Mouse (Mus musculus): ENCODE data around the gene Lrrtm4.

The Lrrtm4 gene

DNA sequence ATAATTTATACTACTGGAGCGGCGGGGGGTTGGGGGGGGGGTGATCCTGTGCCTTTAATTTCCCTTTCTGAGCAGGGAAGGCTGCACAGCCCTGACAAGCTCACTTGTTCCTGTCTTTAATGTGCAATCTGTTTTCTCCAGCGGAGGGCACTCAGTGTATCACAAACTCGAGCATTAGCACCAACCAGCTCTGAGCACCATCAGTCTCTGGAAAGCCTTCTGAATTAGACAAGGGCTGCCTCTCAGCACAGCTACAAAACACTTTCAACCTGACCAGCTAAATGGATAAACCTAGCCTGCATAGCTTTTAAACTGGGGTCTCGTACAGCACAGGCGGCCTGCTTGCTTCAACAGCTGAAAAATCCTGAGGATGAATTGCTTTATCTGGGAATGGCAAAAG, at the start of gene Lrrtm4:
Lrrtm4 (plus strand) TSS at position 113 of the 400 bp plus-strand sequence.
- in situ Hi-C loops (cut with MboI; ENCODE audit: low sequenced_read_pairs), result no loop called here

GRCm38 (mm10) chr6:80019189-80019860, 648 bp downstream of the Lrrtm4 start:
- in situ Hi-C loops (cut with MboI; ENCODE audit: low sequenced_read_pairs), result no loop called here

DNA sequence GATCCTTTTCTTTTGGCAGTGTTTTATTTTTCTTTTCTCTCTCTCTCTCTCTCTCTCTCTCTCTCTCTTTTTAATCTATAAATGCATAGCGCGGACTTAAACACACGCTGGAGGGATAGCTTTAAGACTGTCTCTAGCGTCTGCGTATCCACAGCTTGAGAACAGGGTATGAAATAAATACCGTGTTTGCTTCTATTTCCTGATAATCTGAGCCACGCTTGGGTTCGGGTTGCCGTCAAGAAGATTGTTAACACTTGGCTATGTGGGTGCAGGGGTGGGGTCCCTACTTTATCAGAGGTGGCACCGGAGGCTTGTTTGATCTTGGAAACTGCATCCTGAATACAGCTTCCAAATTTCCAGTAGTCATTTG, 1.2 kb downstream of the Lrrtm4 start:
- in situ Hi-C loops (cut with MboI; ENCODE audit: low sequenced_read_pairs), result no loop called here

- in situ Hi-C loops (cut with MboI; ENCODE audit: low sequenced_read_pairs), result no loop called here
These were observed 38.2 kb downstream of the Lrrtm4 start for GRCm38 (mm10) chr6:80056849-80057248.

DNA sequence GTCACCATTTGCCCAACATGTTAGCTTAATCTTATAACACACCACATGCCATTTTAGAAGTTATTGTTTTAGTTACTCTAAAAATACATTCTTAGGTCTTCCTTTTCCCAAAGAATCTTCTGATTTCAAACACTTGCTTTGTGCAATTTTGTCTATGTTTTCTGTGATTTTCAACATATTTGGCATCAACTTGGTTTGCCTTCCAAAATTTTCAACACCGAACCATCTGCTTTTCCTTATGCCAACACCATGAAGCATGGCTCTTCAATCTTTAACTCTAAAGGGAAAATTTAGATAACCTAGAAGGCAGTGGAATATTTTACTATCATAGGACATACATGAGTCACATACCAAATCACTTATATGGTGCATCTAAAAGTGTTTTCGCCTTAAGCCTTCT, 59.3 kb downstream of the Lrrtm4 start:
- in situ Hi-C loops (cut with MboI; ENCODE audit: low sequenced_read_pairs), result no loop called here

DNA sequence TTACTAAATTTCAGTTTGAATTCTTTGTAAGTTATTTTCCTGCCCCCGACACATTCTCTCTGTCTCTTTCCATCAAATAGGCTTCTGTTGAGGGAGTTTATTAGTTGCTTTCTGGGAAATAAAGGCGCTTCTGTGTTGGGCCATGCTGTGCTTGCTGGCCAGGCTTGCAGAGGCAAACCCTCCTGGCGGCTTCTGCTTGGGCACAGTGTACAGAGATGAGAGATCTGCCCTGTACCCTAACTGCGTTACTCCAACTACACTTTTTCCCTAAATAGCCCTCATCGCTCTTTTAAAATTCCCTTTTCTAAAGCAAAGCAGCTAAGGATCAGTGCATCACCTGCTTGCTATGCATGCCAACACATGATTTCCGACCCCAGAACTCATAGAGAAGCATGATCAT, 60.6 kb downstream of the Lrrtm4 start:
- in situ Hi-C loops (cut with MboI; ENCODE audit: low sequenced_read_pairs), result no loop called here

DNA sequence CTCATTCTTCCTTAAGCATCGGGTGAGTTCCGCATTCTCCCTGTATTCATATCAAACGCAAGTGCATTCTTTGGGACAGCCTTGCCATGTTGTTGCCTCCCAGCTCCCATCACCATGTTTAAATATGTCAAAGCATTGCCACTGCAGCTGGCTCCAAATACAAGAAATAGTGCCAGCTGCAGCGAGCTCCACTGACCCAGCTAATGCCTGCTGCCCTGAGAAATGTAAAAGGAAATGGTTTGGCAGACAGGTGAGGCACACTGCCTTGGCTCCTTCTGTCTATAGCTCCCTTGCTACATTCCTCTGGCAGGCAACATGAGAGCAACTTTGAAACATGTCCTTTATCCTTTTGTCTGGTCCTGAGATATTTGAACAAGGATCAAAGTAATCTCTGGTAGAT, 76.2 kb downstream of the Lrrtm4 start:
- in situ Hi-C loops (cut with MboI; ENCODE audit: low sequenced_read_pairs), result no loop called here

- in situ Hi-C loops (cut with MboI; ENCODE audit: low sequenced_read_pairs), result no loop called here
These were observed 86.7 kb downstream of the Lrrtm4 start for GRCm38 (mm10) chr6:80105343-80105742.

- in situ Hi-C loops (cut with MboI; ENCODE audit: low sequenced_read_pairs), result no loop called here
These were observed 87.2 kb downstream of the Lrrtm4 start for GRCm38 (mm10) chr6:80105843-80106242.

- in situ Hi-C loops (cut with MboI; ENCODE audit: low sequenced_read_pairs), result no loop called here
These were observed 107.7 kb downstream of the Lrrtm4 start for GRCm38 (mm10) chr6:80126419-80126818.

DNA sequence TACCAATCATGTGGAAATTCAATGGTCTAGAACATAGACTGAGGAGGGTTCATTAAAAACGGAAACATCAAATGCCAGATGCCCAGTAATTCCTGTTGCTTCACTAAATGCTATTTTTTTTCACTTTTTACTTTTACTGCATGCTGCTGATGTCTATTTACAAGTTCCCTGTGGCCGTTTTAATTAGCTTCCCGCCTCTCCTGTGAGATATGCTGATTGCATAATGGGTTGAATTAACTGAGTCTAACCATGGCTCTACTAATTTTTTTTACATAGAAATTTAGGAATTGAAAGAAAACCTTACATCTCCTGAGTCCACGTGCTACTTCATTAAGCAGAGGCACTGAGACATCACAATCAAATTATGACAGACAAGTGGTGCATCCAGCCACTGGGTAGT, 143.9 kb downstream of the Lrrtm4 start:
- in situ Hi-C loops (cut with MboI; ENCODE audit: low sequenced_read_pairs), result no loop called here

- in situ Hi-C loops (cut with MboI; ENCODE audit: low sequenced_read_pairs), result no loop called here
These were observed 163.2 kb downstream of the Lrrtm4 start for GRCm38 (mm10) chr6:80181916-80182315.

GRCm38 (mm10) chr6:80182353-80182752, 163.7 kb downstream of the Lrrtm4 start:
- in situ Hi-C loops (cut with MboI; ENCODE audit: low sequenced_read_pairs), result no loop called here

DNA sequence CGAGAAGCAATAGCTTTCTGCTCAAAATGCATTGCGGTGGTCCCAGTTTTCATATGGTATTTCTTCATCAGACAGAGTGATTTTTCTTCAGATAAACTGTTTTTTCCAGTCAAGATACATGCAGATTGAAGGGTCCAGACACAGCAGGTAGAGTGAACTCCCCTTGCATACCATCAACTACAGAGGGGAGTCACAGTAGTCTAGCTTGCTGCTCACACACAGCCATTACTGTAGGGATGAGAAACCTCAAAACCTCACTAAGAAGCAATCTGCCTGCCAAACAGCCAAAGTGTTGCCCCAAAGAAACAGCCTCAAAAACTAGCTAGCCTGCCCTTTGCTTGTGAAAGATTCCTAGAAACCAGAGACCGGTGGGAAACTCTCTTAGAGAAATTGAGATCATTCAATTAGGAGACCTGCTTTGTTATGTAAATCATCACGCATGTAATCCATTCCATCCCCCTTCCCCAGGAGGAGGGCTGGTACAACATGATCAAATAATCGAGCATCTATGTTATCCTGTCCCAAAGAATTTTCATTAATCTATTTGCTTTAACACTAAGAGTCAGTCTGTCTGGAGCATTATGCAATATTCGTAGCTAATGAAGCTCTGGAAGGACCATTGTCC, 166.9 kb downstream of the Lrrtm4 start:
- in situ Hi-C loops (cut with MboI; ENCODE audit: low sequenced_read_pairs), result no loop called here

DNA sequence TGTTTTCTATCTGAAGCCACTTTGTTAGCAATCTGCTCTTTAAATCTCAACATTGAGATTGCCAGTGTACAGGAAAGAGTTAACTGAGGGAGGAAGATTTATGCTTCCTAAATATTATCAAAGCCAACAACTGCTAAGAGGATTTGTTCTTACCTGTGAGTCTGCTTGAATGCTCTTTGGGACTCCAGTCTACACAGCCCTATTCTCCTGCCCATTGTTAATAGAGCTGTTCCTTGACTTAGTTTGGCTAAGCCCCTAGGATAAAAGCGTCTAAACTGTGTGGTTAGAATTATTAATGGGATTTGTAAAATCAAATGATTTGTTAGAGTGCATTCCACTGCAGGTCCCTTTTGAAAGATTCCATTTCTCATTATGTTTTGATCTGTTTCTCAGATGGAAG, 168.1 kb downstream of the Lrrtm4 start:
- in situ Hi-C loops (cut with MboI; ENCODE audit: low sequenced_read_pairs), result no loop called here

GRCm38 (mm10) chr6:80209476-80209875, 190.8 kb downstream of the Lrrtm4 start:
- in situ Hi-C loops (cut with MboI; ENCODE audit: low sequenced_read_pairs), result no loop called here

GRCm38 (mm10) chr6:80210281-80210680, 191.6 kb downstream of the Lrrtm4 start:
- in situ Hi-C loops (cut with MboI; ENCODE audit: low sequenced_read_pairs), result no loop called here

- in situ Hi-C loops (cut with MboI; ENCODE audit: low sequenced_read_pairs), result no loop called here
These were observed 242.9 kb downstream of the Lrrtm4 start for GRCm38 (mm10) chr6:80261595-80261994.

GRCm38 (mm10) chr6:80263972-80264371, 245.3 kb downstream of the Lrrtm4 start:
- in situ Hi-C loops (cut with MboI; ENCODE audit: low sequenced_read_pairs), result no loop called here

DNA sequence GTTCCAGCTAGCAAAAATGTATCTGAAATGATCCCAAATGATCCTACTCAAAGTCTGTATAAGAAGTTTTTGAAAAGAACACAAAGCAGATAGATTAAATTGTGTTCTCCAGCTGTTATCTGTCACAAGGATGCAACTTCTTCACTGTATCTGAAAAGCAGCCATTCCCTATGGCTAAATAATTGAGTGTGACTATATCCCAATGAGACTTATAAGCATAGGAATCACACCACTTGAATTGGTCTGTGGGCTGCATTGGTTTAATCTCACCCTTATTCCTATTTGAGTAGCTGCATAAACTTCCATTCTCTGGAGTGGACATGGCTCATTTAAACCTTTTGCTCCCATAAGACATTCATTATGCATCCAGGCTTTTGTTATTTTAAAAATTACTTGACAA, 245.9 kb downstream of the Lrrtm4 start:
- in situ Hi-C loops (cut with MboI; ENCODE audit: low sequenced_read_pairs), result no loop called here

DNA sequence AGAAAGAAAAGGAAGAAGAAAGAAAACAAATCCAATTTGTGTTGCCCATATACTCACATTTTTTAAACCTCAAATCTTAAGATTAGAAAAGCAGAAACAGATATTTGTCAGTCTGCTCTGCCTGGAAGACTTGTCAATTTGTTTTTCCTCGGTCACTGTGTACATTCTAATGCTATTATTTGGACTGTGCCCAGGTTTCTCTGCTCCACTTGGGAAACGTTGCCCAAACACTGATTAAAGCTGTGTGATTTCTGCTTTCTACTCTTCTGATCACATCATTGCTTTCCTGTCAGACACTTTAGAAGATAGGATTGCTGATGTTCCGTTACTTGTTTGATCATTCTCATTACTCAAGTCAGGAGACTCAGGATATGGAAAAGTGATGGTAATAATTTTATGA, 247.1 kb downstream of the Lrrtm4 start:
- in situ Hi-C loops (cut with MboI; ENCODE audit: low sequenced_read_pairs), result no loop called here

- in situ Hi-C loops (cut with MboI; ENCODE audit: low sequenced_read_pairs), result no loop called here
These were observed 268.3 kb downstream of the Lrrtm4 start for GRCm38 (mm10) chr6:80286968-80287367.

DNA sequence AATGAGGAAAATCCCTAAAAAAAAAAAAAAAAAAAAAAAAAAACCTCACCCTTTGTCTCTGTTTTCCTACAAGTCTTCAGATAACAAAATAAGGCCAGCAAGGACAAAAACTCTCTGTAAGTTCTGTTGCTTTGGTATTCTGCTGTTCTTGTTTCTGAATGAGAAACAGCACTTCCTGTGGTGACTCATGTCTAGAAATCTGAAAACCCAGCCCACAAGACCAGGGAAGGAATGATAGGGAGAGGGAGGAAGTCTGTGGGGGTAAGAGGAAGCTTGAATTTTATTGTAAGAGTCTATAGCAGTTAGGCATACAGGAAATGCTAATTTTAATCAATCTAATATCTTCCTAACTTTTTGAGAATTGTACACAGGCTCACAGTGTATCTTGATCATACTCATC, 283.2 kb downstream of the Lrrtm4 start:
- in situ Hi-C loops (cut with MboI; ENCODE audit: low sequenced_read_pairs), result no loop called here
